Comparison of ENCODE assay signal across 22 mouse cellular contexts in the genomic region with DNA sequence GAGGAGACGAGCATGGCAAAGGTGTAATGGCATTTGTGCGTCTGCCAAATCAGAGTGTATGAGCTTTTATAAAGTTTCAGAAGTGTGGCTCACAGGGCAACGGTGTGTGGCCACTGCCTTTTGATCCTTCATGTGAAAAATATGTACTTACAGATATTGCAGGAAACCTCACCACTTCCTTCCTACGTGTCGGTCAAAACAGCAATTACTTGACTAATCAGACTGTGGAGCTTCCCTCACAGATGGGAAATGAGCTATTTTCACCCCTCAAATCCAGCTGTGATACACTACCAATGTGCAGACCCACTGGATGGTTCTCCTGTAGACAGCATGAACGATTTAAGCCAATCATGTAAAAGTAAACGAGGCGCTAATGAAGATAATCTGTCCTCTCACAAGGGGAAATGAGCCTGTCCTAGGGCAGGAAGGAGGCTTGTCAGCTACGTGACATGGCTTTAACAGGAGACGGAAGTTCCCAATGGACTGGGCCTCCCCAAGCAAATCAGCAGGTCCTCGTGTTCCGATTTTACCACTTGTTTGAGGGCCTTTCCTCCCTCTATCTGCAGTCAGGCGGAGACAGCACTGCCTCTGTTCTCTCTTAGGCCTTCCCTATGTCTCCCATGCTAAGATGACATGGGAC. TPM values are rescaled to one million over a fixed set of nuclear protein-coding genes. Genes with fewer than 3 reads are reported as not detected.
A peak's percentile ranks its signal among the peaks of the same experiment; 100 is the strongest.
DNase-seq lines count a peak whose midpoint lies in the region; ATAC-seq lines count a peak whose summit lies in the region.
"Had no signal": no experiment of that assay in that cellular context is flagged by ENCODE, and none has a peak within 500 bp of the region (broad histone marks: within the 10 kb centered on the region; RNA-seq: fewer than 3 reads in every experiment).

No protein-coding gene starts in this region.

- no peaks in the 10 kb centered on the region for H3K4me1 ChIP-seq in hindbrain, embryonic 14.5 days (replicated peaks; ENCODE audit: control insufficient read depth, insufficient read depth, low read length)
- H3K4me1 ChIP-seq: neural tube, embryonic 13.5 days had no signal

- no peaks in the 10 kb centered on the region for H3K36me3 ChIP-seq in hindbrain, embryonic 14.5 days (replicated peaks; ENCODE audit: control insufficient read depth, insufficient read depth)
- H3K36me3 ChIP-seq: heart, embryonic 15.5 days had no signal

- H3K27ac ChIP-seq in hindbrain, embryonic 14.5 days: no peak overlapping the region
- H3K27ac ChIP-seq: forebrain, embryonic 13.5 days; heart, adult 2 months; heart, embryonic 15.5 days; liver, embryonic 15.5 days; neural tube, embryonic 13.5 days had no signal

- peak; percentile 65 for DNase-seq in 416B (ENCODE audit: low read depth)
- DNase-seq in CD4-positive helper T cell, adult 2 months (ENCODE audit: low read depth, low spot score): peak; percentile 72
- no peak for DNase-seq in adrenal gland, postnatal 4 days (ENCODE audit: low spot score in 2 of 2)
- no peak for DNase-seq in right cerebral cortex, postnatal 4 days
- no peak for DNase-seq in hindbrain, embryonic 14.5 days (ENCODE audit: low spot score)
- DNase-seq: adrenal gland, adult 2 months; cerebellum, adult 8-10 months; gastrocnemius, postnatal 10 days; heart, adult 2 months; heart, postnatal 4 days; kidney, adult 2 months; kidney, postnatal 25 days; layer of hippocampus, adult 9-11 months; right cerebral cortex, adult 18-20 months; thymus, postnatal 25 days had no signal

- WGBS in hindbrain, embryonic 14.5 days: 87% methylated on average over 13 of the region's 13 CpGs

- ATAC-seq in hematopoietic stem cell, adult 5-6 weeks (replicated peaks in 1 of 2; ENCODE audit: insufficient read depth in 1 of 2, low FRiP score in 2 of 2, low TSS enrichment in 1 of 2, low read depth in 1 of 2, poor library complexity in 2 of 2, severe bottlenecking in 2 of 2): peak; percentile 67 to 71
- peak; percentile 63 for ATAC-seq in megakaryocyte progenitor cell, adult 5-6 weeks (replicated peaks; ENCODE audit: poor library complexity)
- no peak for ATAC-seq in hindbrain, embryonic 14.5 days (ENCODE audit: low FRiP score)
- ATAC-seq: forebrain, embryonic 13.5 days had no signal

- no peaks in the 10 kb centered on the region for H3K27me3 ChIP-seq in hindbrain, embryonic 14.5 days (ENCODE audit: control insufficient read depth, insufficient read depth, low read length)
- H3K27me3 ChIP-seq: forebrain, embryonic 13.5 days; heart, embryonic 15.5 days; liver, embryonic 15.5 days; neural tube, embryonic 13.5 days had no signal

- no peak overlapping the region for H3K9ac ChIP-seq in hindbrain, embryonic 14.5 days
- H3K9ac ChIP-seq: forebrain, embryonic 13.5 days; heart, embryonic 15.5 days; liver, embryonic 15.5 days; neural tube, embryonic 13.5 days had no signal

- H3K9me3 ChIP-seq in hindbrain, embryonic 14.5 days (ENCODE audit: control insufficient read depth, low read length): no peaks in the 10 kb centered on the region
- H3K9me3 ChIP-seq: forebrain, embryonic 13.5 days; heart, embryonic 15.5 days; liver, embryonic 15.5 days; neural tube, embryonic 13.5 days had no signal

- H3K4me3 ChIP-seq in hindbrain, embryonic 14.5 days (replicated peaks; ENCODE audit: low read length): no peak overlapping the region
- H3K4me3 ChIP-seq: forebrain, embryonic 13.5 days; heart, adult 2 months; heart, embryonic 15.5 days; liver, embryonic 15.5 days; neural tube, embryonic 13.5 days had no signal

- H3K4me2 ChIP-seq in hindbrain, embryonic 14.5 days (replicated peaks): no peak overlapping the region
- H3K4me2 ChIP-seq: forebrain, embryonic 13.5 days; heart, embryonic 15.5 days; liver, embryonic 15.5 days; midbrain, embryonic 11.5 days; neural tube, embryonic 13.5 days had no signal

RNA-seq across cellular contexts. Expression of gene Hs3st3b1, which starts 53.3 kb away (rescaled TPM):
- total RNA-seq in hematopoietic stem cell, adult 5-6 weeks (2017): 0.50 and 0.79 TPM in 2 replicates
- 0.17 and 0.20 TPM in 2 replicates for total RNA-seq in megakaryocyte progenitor cell, adult 5-6 weeks (2015)
- 0.14 and 0.37 TPM in 2 replicates for total RNA-seq in megakaryocyte progenitor cell, adult 5-6 weeks (2017)
- total RNA-seq in adrenal gland, postnatal 4 days (2021): 1 to 10 TPM; 5.0 to 9.1 TPM
- polyA plus RNA-seq in hindbrain, embryonic 14.5 days (2014; fragmentation: Nextera tagmentation; extraction: Ambion mirVana): 6.7 and 7.9 TPM in 2 replicates

Comparison
In these comparisons a context has a peak if more than half of its experiments do, and no peak if none do; other contexts are left out.
1. DNase-seq: peak in 416B (single experiment) and CD4-positive helper T cell, adult 2 months (single experiment); none in adrenal gland, postnatal 4 days (0 of 2), right cerebral cortex, postnatal 4 days (single experiment) and hindbrain, embryonic 14.5 days (single experiment).